Mouse (Mus musculus): ENCODE measurements at regions not wholly inside any gene's neighbourhood (a gene's known extent, or its start where the extent isn't known, plus 50 kb on each side); places are given as distances from the start of the nearest gene placed in this dataset.
"Not testable (repeated sequence)": the region's sequence is repeated elsewhere in the genome, so short reads cannot be mapped to it uniquely, and the experiment has no call there.

GRCm38 (mm10) chr5:3278956-3279355 is 62.3 kb upstream of the Cdk6 start:
- H3K4me3 ChIP-seq (ENCODE audit: inconsistent target); H3K27ac ChIP-seq; H3K36me3 ChIP-seq (ENCODE audit: inconsistent target); H3K79me2 ChIP-seq (ENCODE audit: inconsistent target): not testable (repeated sequence)
- WGBS (ENCODE audit: missing documents) = 80% methylated on average over 5 of the region's 5 CpGs

- not testable (repeated sequence) for H3K4me3 ChIP-seq (ENCODE audit: inconsistent target); H3K27ac ChIP-seq; H3K79me2 ChIP-seq (ENCODE audit: inconsistent target); H3K36me3 ChIP-seq (ENCODE audit: inconsistent target)
- WGBS (ENCODE audit: missing documents) = 86% methylated on average over 8 of the region's 8 CpGs
These were observed 59.3 kb upstream of the Cdk6 start for GRCm38 (mm10) chr5:3281911-3282506.

GRCm38 (mm10) chr5:3283083-3283482 is 58.2 kb upstream of the Cdk6 start:
- H3K4me3 ChIP-seq (ENCODE audit: inconsistent target) = no peak overlapping the region
- H3K79me2 ChIP-seq (ENCODE audit: inconsistent target) = no peaks in the 10 kb centered on the region
- WGBS (ENCODE audit: missing documents) = 94% methylated on average over 3 of the region's 3 CpGs
- no peaks in the 10 kb centered on the region for H3K36me3 ChIP-seq (ENCODE audit: inconsistent target)
- no peak overlapping the region for H3K27ac ChIP-seq

- H3K36me3 ChIP-seq (ENCODE audit: inconsistent target); H3K79me2 ChIP-seq (ENCODE audit: inconsistent target); H3K27ac ChIP-seq; H3K4me3 ChIP-seq (ENCODE audit: inconsistent target): not testable (repeated sequence)
- WGBS (ENCODE audit: missing documents) = 92% methylated on average over 1 of the region's 1 CpGs
These were observed 57.0 kb upstream of the Cdk6 start for GRCm38 (mm10) chr5:3284335-3284734.

- not testable (repeated sequence) for H3K79me2 ChIP-seq (ENCODE audit: inconsistent target); H3K27ac ChIP-seq; H3K4me3 ChIP-seq (ENCODE audit: inconsistent target); H3K36me3 ChIP-seq (ENCODE audit: inconsistent target)
- 92% methylated on average over 8 of the region's 8 CpGs for WGBS (ENCODE audit: missing documents)
These were observed 51.3 kb upstream of the Cdk6 start for GRCm38 (mm10) chr5:3289991-3290417.
